Mouse (Mus musculus): ENCODE measurements around the gene Tnfrsf21. TPM values are rescaled to one million over a fixed set of nuclear protein-coding genes. Genes with fewer than 3 reads are reported as not detected.

Gene Tnfrsf21
- total RNA-seq, 2 experiments from 2014 or later, result 121 to 123 TPM

DNA sequence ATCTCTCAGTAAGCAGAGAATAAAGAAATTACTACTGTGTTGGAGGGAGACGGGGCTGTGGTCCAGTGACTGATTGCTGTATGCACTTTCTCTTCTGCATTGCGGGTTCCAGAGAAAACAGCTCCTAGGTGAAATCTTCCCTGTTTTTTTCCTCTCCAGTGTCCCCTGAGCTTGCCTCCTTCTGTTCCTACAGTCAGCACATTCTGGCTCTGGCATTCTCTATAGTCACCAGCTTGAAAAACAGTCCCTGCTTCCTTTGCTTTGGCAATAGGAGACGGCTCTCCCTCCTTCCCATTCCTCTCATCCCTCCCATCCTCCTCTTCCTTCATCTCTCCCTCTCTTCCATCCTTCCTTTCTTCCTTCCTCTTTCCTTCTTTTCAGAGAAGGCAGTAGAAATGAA is 13.9 kb downstream of the Tnfrsf21 start:
- peak; percentile 26 to 69 for DNase-seq (ENCODE audit: low spot score in 2 of 2)
- no peak overlapping the region for H3K4me3 ChIP-seq
- peak overlapping the region; percentile 83 for H3K27ac ChIP-seq
- no peak for TF ChIP-seq CTCF (conservative IDR thresholded peaks at IDR 0.05)

DNA sequence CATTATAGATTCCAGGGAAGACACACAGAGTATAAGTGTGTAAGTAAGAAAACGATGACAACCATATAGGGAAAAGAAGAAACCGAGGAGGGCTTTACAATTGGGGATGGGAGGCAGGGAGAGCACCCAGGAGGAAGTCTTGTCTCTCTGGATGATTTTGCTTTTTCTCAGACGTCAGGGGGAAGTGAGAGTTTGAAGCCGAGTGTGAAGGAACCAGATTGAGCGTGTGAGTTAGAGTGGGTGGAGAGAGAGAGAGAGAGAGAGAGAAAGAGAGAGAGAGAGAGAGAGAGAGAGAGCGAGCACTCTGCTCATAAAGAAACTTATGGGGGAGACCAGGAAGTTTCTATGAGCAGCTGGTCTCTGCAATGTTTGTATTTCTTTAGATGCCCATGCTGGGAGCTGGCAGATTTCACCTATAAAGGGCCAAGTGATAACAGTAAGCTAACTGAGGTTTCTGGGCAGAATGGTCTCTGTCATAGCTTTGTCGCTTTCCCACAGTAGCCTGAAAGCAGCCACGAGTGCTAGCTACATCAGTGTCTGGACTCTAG is 16.2 kb downstream of the Tnfrsf21 start:
- peak overlapping the region; percentile 56 for H3K27ac ChIP-seq
- DNase-seq (ENCODE audit: low spot score in 2 of 2), result peak in 1 of 2 experiments; percentile 40
- no peak for TF ChIP-seq CTCF (conservative IDR thresholded peaks at IDR 0.05)
- H3K4me3 ChIP-seq, result no peak overlapping the region

- H3K27ac ChIP-seq, result peak overlapping the region; percentile 61; the same call in 1 of the 2 replicates
These were observed 19.0 kb downstream of the Tnfrsf21 start for GRCm38 (mm10) chr17:43035386-43035785.

GRCm38 (mm10) chr17:43036058-43036757 is 19.9 kb downstream of the Tnfrsf21 start:
- H3K27ac ChIP-seq, result peak overlapping the region; percentile 61; the same call in 1 of the 2 replicates
- TF ChIP-seq CTCF (conservative IDR thresholded peaks at IDR 0.05), result no peak
- DNase-seq (ENCODE audit: low spot score in 2 of 2), result peak; percentile 29 to 53
- no peak overlapping the region for H3K4me3 ChIP-seq

More at GRCm38 (mm10) chr17:43035386-43035785, 19.0 kb downstream of the Tnfrsf21 start:
- H3K4me3 ChIP-seq, result no peak overlapping the region
- DNase-seq (ENCODE audit: low spot score in 2 of 2), result no peak
- no peak for TF ChIP-seq CTCF (conservative IDR thresholded peaks at IDR 0.05)

DNA sequence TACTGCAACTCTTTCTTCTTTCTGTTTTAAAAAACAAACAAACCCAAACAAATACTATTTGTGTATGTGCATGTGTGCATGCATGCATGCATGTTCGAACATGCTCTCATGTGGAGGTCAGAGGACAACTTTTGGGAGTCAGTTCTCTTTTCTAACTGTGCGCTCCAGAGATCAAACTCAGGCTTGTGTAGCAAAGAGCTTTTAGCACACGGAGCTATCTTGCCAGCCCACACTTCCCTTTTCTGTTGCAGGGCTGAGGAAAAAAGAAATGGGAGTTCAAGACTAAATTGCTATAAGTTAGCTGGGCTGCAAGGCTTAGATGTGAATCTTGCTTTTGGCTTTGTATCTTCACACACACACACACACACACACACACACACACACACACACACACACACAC is 24.2 kb downstream of the Tnfrsf21 start:
- DNase-seq (ENCODE audit: low spot score in 2 of 2), result no peak
- H3K27ac ChIP-seq, result no peak overlapping the region
- TF ChIP-seq CTCF (conservative IDR thresholded peaks at IDR 0.05), result no peak
- H3K4me3 ChIP-seq, result no peak overlapping the region

GRCm38 (mm10) chr17:43050619-43051018 is 34.3 kb downstream of the Tnfrsf21 start:
- H3K27ac ChIP-seq, result no peak overlapping the region
- no peak for DNase-seq (ENCODE audit: low spot score in 2 of 2)
- no peak for TF ChIP-seq CTCF (conservative IDR thresholded peaks at IDR 0.05)
- H3K4me3 ChIP-seq, result no peak overlapping the region

DNA sequence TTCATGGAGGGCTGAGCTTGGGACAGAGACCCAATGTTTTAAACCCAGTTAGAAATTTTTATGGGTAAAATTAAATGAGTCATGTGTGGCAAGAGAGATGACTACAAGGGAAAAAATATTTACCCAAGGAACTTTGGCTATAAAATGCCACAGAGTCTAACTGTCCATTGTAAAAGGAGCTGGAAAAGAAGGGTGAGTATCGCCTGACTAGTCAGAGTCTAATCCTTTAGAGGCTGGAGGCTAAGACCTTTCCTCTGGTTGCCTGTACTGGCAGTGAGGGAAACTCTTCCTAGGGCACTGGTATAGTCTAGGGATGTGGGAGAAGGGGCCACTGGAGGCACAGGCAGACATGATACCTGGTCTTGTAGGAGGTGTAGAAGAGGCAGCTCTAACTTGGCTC is 36.4 kb downstream of the Tnfrsf21 start:
- H3K4me3 ChIP-seq, result no peak overlapping the region
- no peak for DNase-seq (ENCODE audit: low spot score in 2 of 2)
- no peak for TF ChIP-seq CTCF (conservative IDR thresholded peaks at IDR 0.05)
- no peak overlapping the region for H3K27ac ChIP-seq

GRCm38 (mm10) chr17:43053943-43054342 is 37.6 kb downstream of the Tnfrsf21 start:
- Histone ChIP-seq H3K27ac (no peak overlapping the region), H3K4me3 (no peak overlapping the region)
- DNase-seq (ENCODE audit: low spot score in 2 of 2), result no peak

GRCm38 (mm10) chr17:43058277-43059025 is 42.1 kb downstream of the Tnfrsf21 start:
- Histone ChIP-seq H3K4me3 (no peak overlapping the region), H3K27ac (no peak overlapping the region)
- no peak for TF ChIP-seq CTCF (conservative IDR thresholded peaks at IDR 0.05)
- DNase-seq (ENCODE audit: low spot score in 2 of 2), result no peak

More at GRCm38 (mm10) chr17:43053943-43054342, 37.6 kb downstream of the Tnfrsf21 start:
- TF ChIP-seq CTCF (conservative IDR thresholded peaks at IDR 0.05), result no peak

- no peak overlapping the region for H3K27ac ChIP-seq
- TF ChIP-seq CTCF (conservative IDR thresholded peaks at IDR 0.05), result no peak
- no peak overlapping the region for H3K4me3 ChIP-seq
- no peak for DNase-seq (ENCODE audit: low spot score in 2 of 2)
These were observed 48.4 kb downstream of the Tnfrsf21 start for GRCm38 (mm10) chr17:43064705-43065104.

- TF ChIP-seq CTCF (conservative IDR thresholded peaks at IDR 0.05), result no peak
These were observed 52.6 kb downstream of the Tnfrsf21 start for GRCm38 (mm10) chr17:43068846-43069553.

GRCm38 (mm10) chr17:43070946-43071345 is 54.6 kb downstream of the Tnfrsf21 start:
- H3K27ac ChIP-seq, result no peak overlapping the region
- DNase-seq (ENCODE audit: low spot score in 2 of 2), result no peak
- no peak overlapping the region for H3K4me3 ChIP-seq
- TF ChIP-seq CTCF (conservative IDR thresholded peaks at IDR 0.05), result no peak

More at GRCm38 (mm10) chr17:43068846-43069553, 52.6 kb downstream of the Tnfrsf21 start:
- Histone ChIP-seq H3K27ac (peak overlapping the region; percentile 18; the same call in 1 of the 2 replicates), H3K4me3 (no peak overlapping the region)
- no peak for DNase-seq (ENCODE audit: low spot score in 2 of 2)

Data from layer of hippocampus, adult 2 months (tissue).